Mouse (Mus musculus): ENCODE results near the gene Lgr4. TPM values are rescaled to one million over a fixed set of nuclear protein-coding genes. Genes with fewer than 3 reads are reported as not detected.
A peak's percentile ranks its signal among the peaks of the same experiment; 100 is the strongest.

Lgr4 gene
- polyA plus RNA-seq, 1 experiment: 0.04 TPM

DNA sequence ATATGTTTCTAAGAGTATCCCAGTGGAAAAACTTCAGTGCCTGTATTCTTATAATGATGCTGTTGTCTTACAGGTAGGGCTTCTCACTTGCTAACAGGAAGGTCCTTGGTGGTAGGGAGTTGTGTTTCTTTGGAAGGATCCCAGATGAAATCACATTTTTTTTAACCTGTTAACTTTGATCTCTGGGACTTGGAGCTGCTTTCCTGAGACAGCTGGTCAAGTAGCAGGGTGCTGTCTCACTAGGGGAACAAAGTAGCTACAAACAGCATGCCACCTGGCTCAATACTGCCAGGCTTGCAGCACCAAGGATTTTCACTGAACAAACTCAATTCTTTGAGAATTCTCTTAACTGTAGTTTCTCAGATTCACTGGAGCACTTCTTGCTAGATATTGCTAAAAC is 10.4 kb downstream of the Lgr4 start:
- H3K4me1 ChIP-seq (ENCODE audit: control insufficient read depth): peaks cover 16% of the 10 kb centered on the region
- H3K36me3 ChIP-seq (ENCODE audit: control insufficient read depth): peaks cover 7% of the 10 kb centered on the region
- no peak for TF ChIP-seq GATA1 (IDR thresholded peaks at IDR 0.05; ENCODE audit: low read length)
- H3K9me3 ChIP-seq (ENCODE audit: control insufficient read depth, low read length): no peaks in the 10 kb centered on the region
- H3K27me3 ChIP-seq (ENCODE audit: control insufficient read depth): no peaks in the 10 kb centered on the region
- H3K4me3 ChIP-seq (replicated peaks): no peak overlapping the region

DNA sequence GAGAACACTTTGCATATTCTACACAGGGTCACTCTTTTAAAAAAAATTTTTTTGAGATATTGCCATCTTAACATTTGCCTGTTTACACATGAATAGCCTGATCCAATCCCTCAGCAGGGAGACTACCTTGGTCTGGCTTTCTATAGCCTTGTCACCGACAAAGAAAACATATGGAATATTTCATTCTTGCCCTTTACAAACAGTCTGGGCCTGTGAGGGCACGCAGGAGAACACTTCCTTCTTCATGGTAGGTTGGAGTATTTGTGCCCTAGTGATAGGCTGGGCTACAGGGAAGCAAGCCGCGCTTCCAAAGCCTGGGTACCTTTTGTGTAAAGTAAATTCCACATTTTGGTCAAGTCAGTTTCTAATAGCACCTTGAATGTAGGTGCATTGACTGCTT is 11.3 kb downstream of the Lgr4 start:
- no peak overlapping the region for H3K4me3 ChIP-seq (replicated peaks)
- TF ChIP-seq GATA1 (IDR thresholded peaks at IDR 0.05; ENCODE audit: low read length): no peak
- TF ChIP-seq TAL1 (IDR thresholded peaks at IDR 0.05; ENCODE audit: low read length): no peak
- H3K36me3 ChIP-seq (ENCODE audit: control insufficient read depth): peaks cover 7% of the 10 kb centered on the region
- no peaks in the 10 kb centered on the region for H3K27me3 ChIP-seq (ENCODE audit: control insufficient read depth)
- H3K9me3 ChIP-seq (ENCODE audit: control insufficient read depth, low read length): no peaks in the 10 kb centered on the region
- peaks cover 16% of the 10 kb centered on the region for H3K4me1 ChIP-seq (ENCODE audit: control insufficient read depth)

DNA sequence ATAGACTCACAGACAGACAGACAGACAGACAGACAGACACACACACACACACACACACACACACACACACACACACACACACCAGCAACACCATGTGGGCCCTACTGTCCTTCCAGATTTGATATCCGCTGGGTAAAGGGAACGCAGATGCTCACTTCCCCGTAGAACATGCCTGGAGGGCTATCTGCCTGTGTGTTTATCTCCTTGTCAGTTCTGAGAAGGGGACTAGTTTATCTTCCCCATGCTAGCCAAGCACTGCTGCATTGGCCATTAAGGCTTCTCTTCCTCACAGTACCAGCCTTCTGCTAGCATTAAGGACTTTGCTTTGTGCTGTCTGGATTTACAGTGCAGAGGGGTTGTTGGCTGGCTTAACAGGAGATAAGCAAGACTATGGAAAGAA is 11.8 kb downstream of the Lgr4 start:
- Histone ChIP-seq H3K4me1 (ENCODE audit: control insufficient read depth) (peaks cover 16% of the 10 kb centered on the region), H3K27me3 (ENCODE audit: control insufficient read depth) (no peaks in the 10 kb centered on the region), H3K36me3 (ENCODE audit: control insufficient read depth) (peaks cover 7% of the 10 kb centered on the region), H3K4me3 (replicated peaks) (no peak overlapping the region), H3K9me3 (ENCODE audit: control insufficient read depth, low read length) (no peaks in the 10 kb centered on the region)
- TF ChIP-seq TAL1 (IDR thresholded peaks at IDR 0.05; ENCODE audit: low read length): no peak
- TF ChIP-seq GATA1 (IDR thresholded peaks at IDR 0.05; ENCODE audit: low read length): no peak

DNA sequence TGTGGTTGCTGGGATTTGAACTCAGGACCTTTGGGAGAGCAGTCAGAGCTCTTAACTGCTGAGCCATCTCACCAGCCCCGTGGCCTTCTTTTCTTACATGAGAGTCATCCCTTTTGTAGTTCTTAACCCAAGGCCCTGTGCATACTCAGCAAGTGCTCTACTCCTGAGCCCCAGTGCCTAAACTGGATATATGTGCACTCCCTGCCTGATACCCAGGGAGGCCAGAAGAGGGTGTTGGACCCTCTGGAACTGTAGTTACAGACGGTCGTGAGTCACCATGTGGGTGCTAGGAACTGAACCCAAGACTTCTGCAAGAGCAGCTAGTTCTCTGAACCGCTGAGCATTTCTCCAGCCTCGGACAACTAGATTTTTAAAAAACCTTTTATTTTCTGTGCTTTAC is 12.9 kb downstream of the Lgr4 start:
- Histone ChIP-seq H3K4me1 (ENCODE audit: control insufficient read depth) (peaks cover 16% of the 10 kb centered on the region), H3K27me3 (ENCODE audit: control insufficient read depth) (no peaks in the 10 kb centered on the region), H3K9me3 (ENCODE audit: control insufficient read depth, low read length) (no peaks in the 10 kb centered on the region), H3K36me3 (ENCODE audit: control insufficient read depth) (peaks cover 7% of the 10 kb centered on the region), H3K4me3 (replicated peaks) (no peak overlapping the region)
- TF ChIP-seq GATA1 (IDR thresholded peaks at IDR 0.05; ENCODE audit: low read length) (no peak), TAL1 (IDR thresholded peaks at IDR 0.05; ENCODE audit: low read length) (no peak)

DNA sequence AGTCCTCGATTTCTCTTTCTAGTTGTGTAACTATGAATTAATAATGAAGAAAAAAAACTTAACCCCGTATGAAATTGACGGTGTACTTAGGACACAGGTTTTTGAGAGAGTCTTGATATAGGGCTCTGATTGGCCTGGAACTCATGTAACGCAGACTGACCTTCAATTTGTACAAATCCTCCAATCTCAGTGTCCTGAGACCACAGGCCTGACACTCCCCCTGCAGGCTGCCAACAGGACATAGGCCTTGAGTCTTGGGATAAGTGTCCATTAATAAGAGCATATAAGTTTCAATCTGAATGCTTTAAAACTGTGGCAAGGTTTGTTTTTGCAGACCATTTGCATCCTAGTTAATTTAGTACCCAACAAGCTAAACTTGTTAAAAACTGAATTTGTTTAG is 13.3 kb downstream of the Lgr4 start:
- peaks cover 16% of the 10 kb centered on the region for H3K4me1 ChIP-seq (ENCODE audit: control insufficient read depth)
- no peaks in the 10 kb centered on the region for H3K27me3 ChIP-seq (ENCODE audit: control insufficient read depth)
- no peak overlapping the region for H3K4me3 ChIP-seq (replicated peaks)
- H3K36me3 ChIP-seq (ENCODE audit: control insufficient read depth): peaks cover 4% of the 10 kb centered on the region
- TF ChIP-seq TAL1 (IDR thresholded peaks at IDR 0.05; ENCODE audit: low read length) (no peak), GATA1 (IDR thresholded peaks at IDR 0.05; ENCODE audit: low read length) (no peak)
- no peaks in the 10 kb centered on the region for H3K9me3 ChIP-seq (ENCODE audit: control insufficient read depth, low read length)

DNA sequence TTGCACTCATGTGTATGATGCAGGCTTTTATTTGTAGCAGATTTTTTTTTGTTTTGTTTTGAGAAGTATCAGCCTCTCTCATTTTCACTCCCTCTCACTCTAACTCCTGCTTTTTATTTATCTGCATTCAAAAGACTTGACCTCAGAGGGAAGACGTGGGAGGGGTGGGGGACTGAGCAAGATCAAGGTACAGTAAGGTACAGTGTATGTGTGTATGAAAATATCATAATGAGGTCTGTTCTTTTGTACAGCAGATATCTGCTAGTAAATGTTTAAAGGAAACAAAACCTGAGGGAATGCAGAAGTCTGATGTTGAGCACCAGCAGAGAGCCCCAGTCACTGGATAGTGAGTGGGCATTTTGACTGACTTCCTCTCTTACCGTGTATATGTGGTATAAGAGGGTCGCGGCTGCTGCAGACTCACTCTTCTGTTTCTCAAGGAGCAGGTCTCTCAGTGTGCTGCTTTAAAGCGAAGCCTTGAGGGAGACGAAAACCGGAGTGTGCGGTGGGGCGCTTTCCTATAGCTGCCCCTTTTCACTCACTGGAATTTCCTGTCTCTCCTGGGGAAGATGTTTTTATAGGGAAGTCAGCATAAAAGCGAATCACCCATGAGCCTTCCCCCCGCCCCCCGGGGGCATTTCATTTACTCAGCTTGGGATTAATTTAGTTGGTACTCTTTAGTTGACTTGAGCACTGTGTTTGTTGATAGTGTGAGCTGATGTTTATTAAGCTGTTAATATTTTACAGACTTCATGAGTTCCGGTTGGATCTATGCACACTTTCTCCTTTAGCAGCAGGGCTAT is 14.7 kb downstream of the Lgr4 start:
- Histone ChIP-seq H3K27me3 (ENCODE audit: control insufficient read depth) (no peaks in the 10 kb centered on the region), H3K4me1 (ENCODE audit: control insufficient read depth) (peaks cover 14% of the 10 kb centered on the region), H3K4me3 (replicated peaks) (peak overlapping the region; percentile 30), H3K36me3 (ENCODE audit: control insufficient read depth) (no peaks in the 10 kb centered on the region), H3K9me3 (ENCODE audit: control insufficient read depth, low read length) (no peaks in the 10 kb centered on the region)
- TF ChIP-seq GATA1 (IDR thresholded peaks at IDR 0.05; ENCODE audit: low read length): no peak
- TF ChIP-seq TAL1 (IDR thresholded peaks at IDR 0.05; ENCODE audit: low read length): no peak

DNA sequence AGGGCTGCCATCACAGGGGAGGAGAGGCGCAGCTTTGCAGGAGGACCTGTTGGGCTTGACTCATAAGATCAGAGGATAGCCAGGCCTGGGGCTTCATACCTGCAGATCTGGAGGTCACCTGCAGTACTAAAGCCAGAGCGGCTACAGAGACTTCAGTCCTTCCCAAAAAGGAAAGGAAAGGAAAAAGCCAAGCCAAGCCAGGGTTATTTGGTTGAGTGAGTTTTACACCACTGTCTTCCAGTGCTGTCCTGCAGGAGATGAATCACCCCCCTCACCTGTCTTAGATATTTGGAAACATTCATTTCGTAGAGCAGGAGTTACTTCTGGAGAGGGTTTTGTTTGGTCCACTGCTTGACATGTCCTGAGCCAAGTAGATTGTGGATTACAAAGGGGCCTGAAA is 15.7 kb downstream of the Lgr4 start:
- Histone ChIP-seq H3K9me3 (ENCODE audit: control insufficient read depth, low read length) (no peaks in the 10 kb centered on the region), H3K27me3 (ENCODE audit: control insufficient read depth) (no peaks in the 10 kb centered on the region), H3K4me3 (replicated peaks) (no peak overlapping the region), H3K4me1 (ENCODE audit: control insufficient read depth) (peaks cover 14% of the 10 kb centered on the region), H3K36me3 (ENCODE audit: control insufficient read depth) (no peaks in the 10 kb centered on the region)
- TF ChIP-seq GATA1 (IDR thresholded peaks at IDR 0.05; ENCODE audit: low read length) (no peak), TAL1 (IDR thresholded peaks at IDR 0.05; ENCODE audit: low read length) (no peak)

DNA sequence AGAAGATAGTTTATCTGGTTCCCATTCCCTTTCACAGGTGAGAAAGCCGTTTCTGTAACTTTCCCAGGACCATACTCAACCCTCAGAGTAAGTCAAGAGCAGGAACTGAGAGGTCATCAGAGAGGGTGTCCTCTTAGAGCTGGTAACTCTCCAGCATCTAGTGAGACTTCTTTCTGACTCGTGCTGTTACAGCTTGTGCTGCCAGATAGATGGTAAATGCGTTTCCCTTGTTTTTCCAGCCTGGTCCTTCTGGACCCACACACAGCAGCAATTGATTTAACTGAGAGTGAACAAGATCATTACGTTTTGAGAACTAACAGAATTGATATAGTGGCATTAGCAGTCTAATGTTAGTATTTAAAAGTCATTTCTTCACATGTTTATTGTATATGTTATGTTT is 16.6 kb downstream of the Lgr4 start:
- H3K4me1 ChIP-seq (ENCODE audit: control insufficient read depth): peaks cover 9% of the 10 kb centered on the region
- H3K9me3 ChIP-seq (ENCODE audit: control insufficient read depth, low read length): no peaks in the 10 kb centered on the region
- no peaks in the 10 kb centered on the region for H3K27me3 ChIP-seq (ENCODE audit: control insufficient read depth)
- no peaks in the 10 kb centered on the region for H3K36me3 ChIP-seq (ENCODE audit: control insufficient read depth)
- TF ChIP-seq GATA1 (IDR thresholded peaks at IDR 0.05; ENCODE audit: low read length) (no peak), TAL1 (IDR thresholded peaks at IDR 0.05; ENCODE audit: low read length) (no peak)
- no peak overlapping the region for H3K4me3 ChIP-seq (replicated peaks)

DNA sequence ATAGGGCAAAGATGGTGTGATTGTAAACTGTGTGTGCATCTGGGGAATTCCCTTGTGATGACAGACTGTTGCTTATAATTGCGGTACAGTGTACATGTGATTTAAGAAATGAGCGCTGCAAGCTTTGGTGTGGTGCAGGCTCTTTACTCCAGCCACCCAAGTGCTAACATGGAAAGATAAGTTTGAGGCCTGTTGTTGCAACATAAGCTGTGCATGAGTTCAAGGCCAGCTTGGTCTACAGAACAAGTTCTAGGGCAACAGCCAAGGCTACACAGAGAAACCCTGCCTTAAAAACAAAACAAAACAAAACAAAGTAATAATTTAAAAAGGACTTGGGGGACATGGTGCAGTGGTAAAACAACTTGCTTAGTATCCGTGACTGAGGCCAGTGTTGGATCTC is 17.7 kb downstream of the Lgr4 start:
- no peaks in the 10 kb centered on the region for H3K9me3 ChIP-seq (ENCODE audit: control insufficient read depth, low read length)
- H3K4me1 ChIP-seq (ENCODE audit: control insufficient read depth): peaks cover 3% of the 10 kb centered on the region; the same call in 1 of the 2 replicates
- H3K27me3 ChIP-seq (ENCODE audit: control insufficient read depth): no peaks in the 10 kb centered on the region
- TF ChIP-seq GATA1 (IDR thresholded peaks at IDR 0.05; ENCODE audit: low read length) (no peak), TAL1 (IDR thresholded peaks at IDR 0.05; ENCODE audit: low read length) (no peak)
- no peaks in the 10 kb centered on the region for H3K36me3 ChIP-seq (ENCODE audit: control insufficient read depth)
- H3K4me3 ChIP-seq (replicated peaks): no peak overlapping the region
